8 mouse cellular contexts compared by ENCODE assay signal in genomic region chr13:119430164-119430563, GRCm38 (mm10). TPM values are rescaled to one million over a fixed set of nuclear protein-coding genes. Genes with fewer than 3 reads are reported as not detected.
DNase-seq lines count a peak whose midpoint lies in the region; ATAC-seq and TF ChIP-seq lines count a peak whose summit lies in the region.

No protein-coding gene starts in this region.

- H3K9me3 ChIP-seq in hindbrain, postnatal 0 days (ENCODE audit: low read length): no peaks in the 10 kb centered on the region

- no peaks in the 10 kb centered on the region for H3K27me3 ChIP-seq in hindbrain, postnatal 0 days (ENCODE audit: insufficient read depth, low read length)

- no peaks in the 10 kb centered on the region for H3K36me3 ChIP-seq in hindbrain, postnatal 0 days (ENCODE audit: insufficient read depth, low read length)
- no peaks in the 10 kb centered on the region for H3K36me3 ChIP-seq in macrophage (ENCODE audit: inconsistent target)

- peak; percentile 14; the same call in 1 of the 2 replicates for TF ChIP-seq CTCF in hindbrain, postnatal 0 days (IDR thresholded peaks at IDR 0.05; ENCODE audit: low read depth)

- peak overlapping the region; percentile 94; the same call in 1 of the 2 replicates for H3K27ac ChIP-seq in hindbrain, postnatal 0 days
- peak overlapping the region; percentile 17; the same call in 1 of the 2 replicates for H3K27ac ChIP-seq in macrophage

- H3K4me2 ChIP-seq in hindbrain, postnatal 0 days (ENCODE audit: low read depth, low read length): peak overlapping the region; percentile 72

- ATAC-seq in hindbrain, postnatal 0 days: no peak
- ATAC-seq in erythroid progenitor cell, adult 5-6 weeks (replicated peaks; ENCODE audit: low FRiP score, poor library complexity, severe bottlenecking): no peak

- peak; percentile 12 for DNase-seq in cerebellum, adult 9-10 months
- no peak for DNase-seq in cerebellum, postnatal 36 days
- DNase-seq in thymus, postnatal 0 days (ENCODE audit: low spot score): peak; percentile 37
- DNase-seq in thymus, postnatal 10 days (ENCODE audit: low spot score in 2 of 2): no peak
- DNase-seq in hindbrain, postnatal 0 days (ENCODE audit: low spot score): peak; percentile 26
- DNase-seq in ovary, postnatal 14 days (ENCODE audit: low spot score): no peak

- WGBS in hindbrain, postnatal 0 days: 16% methylated on average over 8 of the region's 8 CpGs
- WGBS in macrophage (ENCODE audit: missing documents): 35% methylated on average over 8 of the region's 8 CpGs

- peaks cover 58% of the 10 kb centered on the region for H3K79me2 ChIP-seq in macrophage (ENCODE audit: inconsistent target)

- peak overlapping the region; percentile 87; the same call in 1 of the 2 replicates for H3K9ac ChIP-seq in hindbrain, postnatal 0 days (replicated peaks; ENCODE audit: low read length)

- H3K4me3 ChIP-seq in hindbrain, postnatal 0 days (ENCODE audit: low read length): peak overlapping the region; percentile 69
- peak overlapping the region; percentile 46 for H3K4me3 ChIP-seq in macrophage (ENCODE audit: inconsistent target)

- H3K4me1 ChIP-seq in hindbrain, postnatal 0 days (ENCODE audit: insufficient read depth, low read length): no peaks in the 10 kb centered on the region

RNA-seq across cellular contexts. Expression of gene Paip1, which starts 1.8 kb away (rescaled TPM):
- polyA plus RNA-seq in thymus, postnatal 0 days (2015; fragmentation: Nextera tagmentation; extraction: Ambion mirVana): 71.2 and 77.8 TPM in 2 replicates
- total RNA-seq in hindbrain, postnatal 0 days (2014; rRNA removed): 108 and 128 TPM in 2 replicates
- polyA plus RNA-seq in hindbrain, postnatal 0 days (2015; fragmentation: Nextera tagmentation; extraction: Ambion mirVana): 158 and 166 TPM in 2 replicates
- 10 to 100 TPM; 22.6 to 64.1 (median 51.1) TPM for total RNA-seq in macrophage (2018; cell fraction: chromatin; rRNA removed)
- total RNA-seq in macrophage (2018; cell fraction: cytosol; rRNA removed): 10 to 100 TPM; 51.6 to 77.8 (median 63.5) TPM
- 10 to 100 TPM; 26.4 to 67.6 (median 40.5) TPM for total RNA-seq in macrophage (2018; cell fraction: nucleus; rRNA removed)
- polyA plus RNA-seq in macrophage (2018): 52.1 to 79.7 TPM (median 63.6 TPM) in 3 replicates
- 8.4 and 25.2 TPM in 2 replicates for total RNA-seq in erythroid progenitor cell, adult 5-6 weeks (2015; ENCODE audit: low replicate concordance)
- total RNA-seq in erythroid progenitor cell, adult 5-6 weeks (2017; ENCODE audit: low replicate concordance): 16.1 and 22.8 TPM in 2 replicates

RNA-seq across cellular contexts. Expression of gene 4833420G17Rik, which starts 32.4 kb away (rescaled TPM):
- 71.9 and 91.0 TPM in 2 replicates for polyA plus RNA-seq in thymus, postnatal 0 days (2015; fragmentation: Nextera tagmentation; extraction: Ambion mirVana)
- 51.1 and 64.5 TPM in 2 replicates for total RNA-seq in hindbrain, postnatal 0 days (2014; rRNA removed)
- 58.0 and 61.5 TPM in 2 replicates for polyA plus RNA-seq in hindbrain, postnatal 0 days (2015; fragmentation: Nextera tagmentation; extraction: Ambion mirVana)
- total RNA-seq in macrophage (2018; cell fraction: chromatin; rRNA removed): 100 to 1,000 TPM in 18 of 26 experiments, 10 to 100 TPM in 8; 67.5 to 229 (median 132) TPM
- 10 to 100 TPM in 22 of 26 experiments, 1 to 10 TPM in 4; 5.3 to 28.5 (median 15.8) TPM for total RNA-seq in macrophage (2018; cell fraction: cytosol; rRNA removed)
- 100 to 1,000 TPM in 11 of 26 experiments, 10 to 100 TPM in 15; 42.5 to 217 (median 84.1) TPM for total RNA-seq in macrophage (2018; cell fraction: nucleus; rRNA removed)
- polyA plus RNA-seq in macrophage (2018): 12.3 to 28.1 TPM (median 17.4 TPM) in 3 replicates
- 47.6 and 73.4 TPM in 2 replicates for total RNA-seq in erythroid progenitor cell, adult 5-6 weeks (2015; ENCODE audit: low replicate concordance)
- 47.1 and 70.9 TPM in 2 replicates for total RNA-seq in erythroid progenitor cell, adult 5-6 weeks (2017; ENCODE audit: low replicate concordance)

RNA-seq across cellular contexts. Expression of gene Tmem267, which starts 57.7 kb away (rescaled TPM):
- polyA plus RNA-seq in thymus, postnatal 0 days (2015; fragmentation: Nextera tagmentation; extraction: Ambion mirVana): 2.3 and 2.6 TPM in 2 replicates
- 19.2 and 24.3 TPM in 2 replicates for total RNA-seq in hindbrain, postnatal 0 days (2014; rRNA removed)
- 2.2 and 5.3 TPM in 2 replicates for polyA plus RNA-seq in hindbrain, postnatal 0 days (2015; fragmentation: Nextera tagmentation; extraction: Ambion mirVana)
- 10 to 100 TPM in 1 of 26 experiments, 1 to 10 TPM in 14, under 1 TPM in 9, not detected in 2; 0.23 to 12.1 (median 1.3) TPM for total RNA-seq in macrophage (2018; cell fraction: chromatin; rRNA removed)
- total RNA-seq in macrophage (2018; cell fraction: cytosol; rRNA removed): 1 to 10 TPM in 22 of 26 experiments, under 1 TPM in 4; 0.66 to 7.2 (median 2.1) TPM
- total RNA-seq in macrophage (2018; cell fraction: nucleus; rRNA removed): 10 to 100 TPM in 2 of 26 experiments, 1 to 10 TPM in 21, under 1 TPM in 3; 0.36 to 15.5 (median 2.3) TPM
- 3.4 to 6.7 TPM (median 4.5 TPM) in 3 replicates for polyA plus RNA-seq in macrophage (2018)
- not detected in 2 replicates for total RNA-seq in erythroid progenitor cell, adult 5-6 weeks (2015; ENCODE audit: low replicate concordance)
- not detected in 2 replicates for total RNA-seq in erythroid progenitor cell, adult 5-6 weeks (2017; ENCODE audit: low replicate concordance)

RNA-seq across cellular contexts. Expression of gene 3110070M22Rik, which starts 58.0 kb away (rescaled TPM):
- 0.96 and 1.2 TPM in 2 replicates for polyA plus RNA-seq in thymus, postnatal 0 days (2015; fragmentation: Nextera tagmentation; extraction: Ambion mirVana)
- total RNA-seq in hindbrain, postnatal 0 days (2014; rRNA removed): 7.7 and 13.4 TPM in 2 replicates
- 1.4 and 2.6 TPM in 2 replicates for polyA plus RNA-seq in hindbrain, postnatal 0 days (2015; fragmentation: Nextera tagmentation; extraction: Ambion mirVana)
- not detected for total RNA-seq in macrophage (2018; cell fraction: chromatin; rRNA removed)
- under 1 TPM in 22 of 26 experiments, not detected in 4; 0.10 to 0.45 (median 0.29) TPM for total RNA-seq in macrophage (2018; cell fraction: cytosol; rRNA removed)
- total RNA-seq in macrophage (2018; cell fraction: nucleus; rRNA removed): under 1 TPM in 2 of 26 experiments, not detected in 24; 0.50 to 0.74 TPM
- polyA plus RNA-seq in macrophage (2018): 0.17 TPM in 1 of 3 replicates, not detected in the others
- 6.7 TPM in 1 of 2 replicates, not detected in the other for total RNA-seq in erythroid progenitor cell, adult 5-6 weeks (2015; ENCODE audit: low replicate concordance)
- not detected in 2 replicates for total RNA-seq in erythroid progenitor cell, adult 5-6 weeks (2017; ENCODE audit: low replicate concordance)

Comparison
In these comparisons a context has a peak if more than half of its experiments do, and no peak if none do; other contexts are left out.
1. DNase-seq: peak in cerebellum, adult 9-10 months (single experiment), thymus, postnatal 0 days (single experiment) and hindbrain, postnatal 0 days (single experiment); none in cerebellum, postnatal 36 days (0 of 2), thymus, postnatal 10 days (0 of 2) and ovary, postnatal 14 days (single experiment).